16 mouse cellular contexts compared by ENCODE assay signal in the genomic region with DNA sequence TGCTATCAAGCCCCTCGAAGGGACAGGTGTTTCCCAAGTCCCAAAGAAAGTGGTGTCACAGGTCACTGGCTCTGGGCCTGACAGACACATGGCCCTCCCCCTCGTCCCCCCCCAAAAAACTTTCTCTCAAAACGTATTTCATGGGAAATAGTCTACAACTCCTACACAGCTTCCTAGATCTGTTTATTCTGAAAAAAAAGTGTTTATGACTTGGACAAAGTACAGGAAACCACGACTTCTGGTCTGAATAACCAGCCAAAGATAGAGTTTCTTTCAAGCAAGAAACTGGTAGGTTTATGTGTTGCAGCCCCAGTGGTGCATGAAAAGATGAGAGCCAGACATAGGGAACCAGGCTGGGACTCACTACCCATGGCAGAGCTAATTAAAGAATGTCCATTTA. TPM values are rescaled to one million over a fixed set of nuclear protein-coding genes. Genes with fewer than 3 reads are reported as not detected.
A peak's percentile ranks its signal among the peaks of the same experiment; 100 is the strongest.
DNase-seq lines count a peak whose midpoint lies in the region; ATAC-seq lines count a peak whose summit lies in the region.
"Had no signal": no experiment of that assay in that cellular context is flagged by ENCODE, and none has a peak within 500 bp of the region (broad histone marks: within the 10 kb centered on the region; RNA-seq: fewer than 3 reads in every experiment).

No protein-coding gene starts in this region.

- no peaks in the 10 kb centered on the region for H3K36me3 ChIP-seq in heart, embryonic 16.5 days (ENCODE audit: control insufficient read depth, insufficient read depth)
- H3K36me3 ChIP-seq in lung, embryonic 15.5 days = peaks cover 18% of the 10 kb centered on the region; the same call in 1 of the 2 replicates
- no peaks in the 10 kb centered on the region for H3K36me3 ChIP-seq in stomach, embryonic 16.5 days (ENCODE audit: control insufficient read depth, insufficient read depth, low read length)
- H3K36me3 ChIP-seq: embryonic facial prominence, embryonic 12.5 days; neural tube, embryonic 13.5 days had no signal

- peak overlapping the region; percentile 48 for H3K27ac ChIP-seq in heart, embryonic 16.5 days (ENCODE audit: low read length)
- H3K27ac ChIP-seq in lung, embryonic 15.5 days = peak overlapping the region; percentile 70
- H3K27ac ChIP-seq in brown adipose tissue, adult 24 weeks (replicated peaks; ENCODE audit: low read depth, low read length) = 0 out of 2 replicates have a peak overlapping the region, but pooled peaks have one; percentile 15
- peak overlapping the region; percentile 83 for H3K27ac ChIP-seq in stomach, embryonic 16.5 days (ENCODE audit: low read length)
- H3K27ac ChIP-seq: embryonic facial prominence, embryonic 12.5 days; neural tube, embryonic 13.5 days had no signal

- H3K9ac ChIP-seq in heart, embryonic 16.5 days (ENCODE audit: low read length) = no peak overlapping the region
- no peak overlapping the region for H3K9ac ChIP-seq in lung, embryonic 15.5 days
- H3K9ac ChIP-seq in stomach, embryonic 16.5 days (ENCODE audit: low read length) = peak overlapping the region; percentile 12; the same call in 1 of the 2 replicates
- H3K9ac ChIP-seq: embryonic facial prominence, embryonic 12.5 days; forebrain, postnatal 0 days; liver, postnatal 0 days; neural tube, embryonic 13.5 days had no signal

- H3K4me2 ChIP-seq in heart, embryonic 16.5 days (ENCODE audit: low read depth, low read length) = no peak overlapping the region
- no peak overlapping the region for H3K4me2 ChIP-seq in lung, embryonic 15.5 days
- H3K4me2 ChIP-seq in stomach, embryonic 16.5 days (ENCODE audit: low read depth, low read length) = no peak overlapping the region
- H3K4me2 ChIP-seq: embryonic facial prominence, embryonic 12.5 days; midbrain, embryonic 11.5 days; neural tube, embryonic 13.5 days had no signal

- no peak for ATAC-seq in heart, embryonic 16.5 days (replicated peaks; ENCODE audit: extremely low read depth, insufficient read depth, low FRiP score)
- no peak for ATAC-seq in lung, embryonic 15.5 days (ENCODE audit: borderline replicate concordance, extremely low read depth, low FRiP score, low TSS enrichment)
- ATAC-seq in stomach, embryonic 16.5 days (ENCODE audit: insufficient read depth, low FRiP score) = no peak
- ATAC-seq: forebrain, postnatal 0 days; liver, postnatal 0 days had no signal

- H3K9me3 ChIP-seq in heart, embryonic 16.5 days (replicated peaks; ENCODE audit: control insufficient read depth, low read length) = no peaks in the 10 kb centered on the region
- no peaks in the 10 kb centered on the region for H3K9me3 ChIP-seq in lung, embryonic 15.5 days
- H3K9me3 ChIP-seq in stomach, embryonic 16.5 days (replicated peaks; ENCODE audit: control insufficient read depth, low read length) = no peaks in the 10 kb centered on the region
- H3K9me3 ChIP-seq: embryonic facial prominence, embryonic 12.5 days; neural tube, embryonic 13.5 days had no signal

- intact Hi-C loops in heart, postnatal 25 days (cut with DNase I) = no loop called here

- H3K27me3 ChIP-seq in heart, embryonic 16.5 days (ENCODE audit: control insufficient read depth, insufficient read depth, low read length) = no peaks in the 10 kb centered on the region
- no peaks in the 10 kb centered on the region for H3K27me3 ChIP-seq in lung, embryonic 15.5 days
- H3K27me3 ChIP-seq in stomach, embryonic 16.5 days (ENCODE audit: control insufficient read depth, insufficient read depth, low read length) = no peaks in the 10 kb centered on the region
- H3K27me3 ChIP-seq: embryonic facial prominence, embryonic 12.5 days; neural tube, embryonic 13.5 days had no signal

- peaks cover 56% of the 10 kb centered on the region for H3K4me1 ChIP-seq in heart, embryonic 16.5 days (ENCODE audit: control insufficient read depth, insufficient read depth, low read length)
- H3K4me1 ChIP-seq in lung, embryonic 15.5 days = peaks cover 85% of the 10 kb centered on the region
- H3K4me1 ChIP-seq in brown adipose tissue, adult 24 weeks (ENCODE audit: control insufficient read depth, insufficient read depth, insufficient read length, low read length) = peaks cover 28% of the 10 kb centered on the region
- peaks cover 56% of the 10 kb centered on the region for H3K4me1 ChIP-seq in stomach, embryonic 16.5 days (ENCODE audit: control insufficient read depth, insufficient read depth, low read length)

- 38% methylated on average over 4 of the region's 4 CpGs for WGBS in heart, embryonic 16.5 days
- WGBS in lung, embryonic 15.5 days = 24% methylated on average over 4 of the region's 4 CpGs
- 26% methylated on average over 4 of the region's 4 CpGs for WGBS in stomach, embryonic 16.5 days

- DNase-seq in heart, postnatal 25 days (ENCODE audit: low spot score) = no peak
- DNase-seq in lung, adult 18-20 months = no peak
- DNase-seq in frontal cortex, postnatal 14 days (ENCODE audit: low spot score in 2 of 2) = no peak
- DNase-seq: cerebellum, adult 9-10 months; forebrain, postnatal 0 days; gastrocnemius, postnatal 10 days; liver; liver, postnatal 0 days; right cerebral cortex, postnatal 25 days had no signal

- H3K4me3 ChIP-seq in heart, embryonic 16.5 days (ENCODE audit: low read length) = no peak overlapping the region
- no peak overlapping the region for H3K4me3 ChIP-seq in lung, embryonic 15.5 days
- no peak overlapping the region for H3K4me3 ChIP-seq in brown adipose tissue, adult 24 weeks (ENCODE audit: insufficient read depth, low read depth, low read length)
- H3K4me3 ChIP-seq in stomach, embryonic 16.5 days (replicated peaks; ENCODE audit: low read length) = no peak overlapping the region
- H3K4me3 ChIP-seq: embryonic facial prominence, embryonic 12.5 days; neural tube, embryonic 13.5 days had no signal

RNA-seq across cellular contexts. Expression of a gene that starts 59.2 kb away (rescaled TPM):
- polyA plus RNA-seq in heart, embryonic 16.5 days (2015; fragmentation: Nextera tagmentation; extraction: Ambion mirVana) = 61.5 and 61.9 TPM in 2 replicates
- total RNA-seq in heart, postnatal 25 days (2021) = 10 to 100 TPM in 1 of 2 experiments, 1 to 10 TPM in 1; 7.4 to 11.5 TPM
- polyA plus RNA-seq in lung, embryonic 15.5 days (2015; fragmentation: Nextera tagmentation; extraction: Ambion mirVana) = 89.1 and 98.1 TPM in 2 replicates
- polyA plus RNA-seq in brown adipose tissue, adult 24 weeks (2012; ENCODE audit: insufficient read depth, insufficient read length, missing spikeins) = 171 and 187 TPM in 2 replicates
- 106 and 112 TPM in 2 replicates for polyA plus RNA-seq in stomach, embryonic 16.5 days (2015; fragmentation: Nextera tagmentation; extraction: Ambion mirVana)

Comparison
In these comparisons a context has a peak if more than half of its experiments do, and no peak if none do; other contexts are left out.
1. H3K27ac ChIP-seq: peak in every context shown above with its lines; median percentile 83 in stomach, embryonic 16.5 days; 70 in lung, embryonic 15.5 days; 48 in heart, embryonic 16.5 days; 15 in brown adipose tissue, adult 24 weeks.